Mouse (Mus musculus): ENCODE measurements around the gene Spib.

DNA sequence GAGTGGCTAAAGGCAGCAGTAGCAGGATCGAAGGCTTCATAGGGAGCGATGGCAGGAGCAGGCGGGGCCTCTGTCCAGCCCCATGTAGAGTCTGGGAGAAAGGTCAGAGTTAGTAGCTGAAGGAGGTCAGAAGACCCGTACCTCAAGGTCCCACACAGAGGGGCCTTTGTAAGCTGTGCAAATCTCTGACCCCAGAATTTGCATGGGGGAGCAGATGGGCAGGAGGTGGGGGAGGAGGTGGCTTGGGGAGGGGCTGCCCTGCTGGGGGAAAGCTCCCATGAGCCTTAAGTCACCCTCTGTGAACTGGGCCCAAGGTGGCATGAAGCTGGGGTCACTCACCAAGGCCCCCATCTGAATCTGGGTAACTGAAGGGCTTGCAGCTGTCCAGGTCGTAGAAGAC, 2.4 kb downstream of the Spib start:
- TF ChIP-seq CTCF (IDR thresholded peaks at IDR 0.05; ENCODE audit: control insufficient read depth, insufficient read depth, low read length), result no peak
- TF ChIP-seq POLR2A (IDR thresholded peaks at IDR 0.05; ENCODE audit: borderline replicate concordance, control insufficient read depth, low read depth, low read length), result no peak
